Mouse (Mus musculus) spleen, adult 2 months (tissue): Measurements from ENCODE around the gene Zfp334.

Experiments used
- CTCF ChIP-seq: fragments of 200-500 bp; IDR thresholded peaks from 2 replicates; pipeline ENCODE4 v1.5.1; 2011; ENCODE audit warnings: mild to moderate bottlenecking, inconsistent platforms; ENCODE audit not compliant: insufficient read depth, insufficient read length, insufficient replicate concordance; ENCODE audit errors: extremely low read depth
- POLR2A ChIP-seq: fragments of 200-500 bp; IDR thresholded peaks from 2 replicates; pipeline ENCODE4 v1.6.1; 2011; ENCODE audit warnings: low read depth, low read length, inconsistent platforms

DNA sequence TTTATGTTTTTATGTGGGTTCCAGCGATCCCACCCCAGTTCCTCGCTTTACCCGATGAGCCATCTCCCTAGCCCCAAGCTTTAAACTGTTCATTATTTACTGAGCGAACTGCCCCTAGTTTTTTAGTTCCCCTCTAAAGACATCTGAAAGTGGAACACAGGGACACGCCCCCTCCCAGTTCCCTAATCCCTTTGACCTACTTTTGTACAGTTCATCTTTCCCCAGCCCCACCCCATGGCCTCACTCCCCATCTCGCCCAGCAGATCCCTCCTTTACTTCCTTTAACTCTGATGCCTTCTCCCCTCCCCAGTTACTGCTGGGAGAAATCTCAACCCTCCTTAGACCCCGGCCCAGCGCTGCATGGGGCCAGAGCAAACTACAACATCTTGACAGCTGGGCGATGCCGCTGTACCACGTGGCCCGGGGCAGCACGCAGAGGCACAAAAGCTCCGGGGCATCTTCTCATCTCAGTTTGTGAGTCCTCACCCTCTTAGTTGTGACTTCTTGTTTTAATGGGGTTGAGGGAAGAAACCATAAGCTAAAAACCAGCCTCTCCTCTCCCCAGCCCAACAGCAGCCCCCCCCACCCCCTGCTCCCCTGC is 55.3 kb downstream of the Zfp334 start:
- TF ChIP-seq CTCF (no peak), POLR2A (no peak)
